Mouse (Mus musculus) A20 (cell line): ENCODE measurements around the gene Itgb3bp.

Source experiments
- DNase-seq: peaks from one replicate; pipeline ENCODE4 v3.0.0-alpha.2; 2011; ENCODE audit warnings: low read depth, low spot score

The Itgb3bp gene

GRCm38 (mm10) chr4:99724331-99724730, 205.3 kb downstream of the Itgb3bp start:
- DNase-seq, result no peak

GRCm38 (mm10) chr4:99717905-99718304, 211.7 kb downstream of the Itgb3bp start:
- no peak for DNase-seq

- DNase-seq, result no peak
Measured at GRCm38 (mm10) chr4:99715783-99716416, 213.7 kb downstream of the Itgb3bp start.
